Mouse (Mus musculus): ENCODE data around the gene Gm11034. TPM values are rescaled to one million over a fixed set of nuclear protein-coding genes. Genes with fewer than 3 reads are reported as not detected.
A peak's percentile ranks its signal among the peaks of the same experiment; 100 is the strongest.

Gm11034 gene
- not detected for total RNA-seq (2022)

GRCm38 (mm10) chr8:72213536-72213935 lies at the start of gene Gm11034:
TSS of gene Gm11034 (minus strand) at chr8:72213636.
- no peak for DNase-seq

DNA sequence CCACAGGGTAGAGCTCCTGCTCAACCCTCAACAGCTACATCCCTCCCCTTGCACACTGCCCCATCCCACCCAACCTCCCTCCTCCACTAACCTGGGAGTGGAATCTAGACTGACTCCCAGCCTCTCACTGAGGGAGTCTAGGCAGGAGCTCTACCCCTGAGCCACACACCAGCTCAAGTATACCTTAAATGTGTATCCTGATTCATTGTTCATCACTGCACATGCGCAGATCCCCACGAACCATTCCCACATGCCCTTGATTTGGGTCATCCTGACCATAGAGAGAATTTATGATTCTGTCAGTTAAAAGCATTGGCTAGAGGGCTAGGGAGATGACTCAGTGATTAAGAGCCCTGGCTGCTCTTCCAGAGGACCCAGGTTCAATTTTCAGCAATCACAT lies 49.3 kb upstream of the Gm11034 start:
- peak; percentile 83 for DNase-seq

GRCm38 (mm10) chr8:72261872-72262271 lies 48.4 kb upstream of the Gm11034 start:
- DNase-seq = no peak

DNA sequence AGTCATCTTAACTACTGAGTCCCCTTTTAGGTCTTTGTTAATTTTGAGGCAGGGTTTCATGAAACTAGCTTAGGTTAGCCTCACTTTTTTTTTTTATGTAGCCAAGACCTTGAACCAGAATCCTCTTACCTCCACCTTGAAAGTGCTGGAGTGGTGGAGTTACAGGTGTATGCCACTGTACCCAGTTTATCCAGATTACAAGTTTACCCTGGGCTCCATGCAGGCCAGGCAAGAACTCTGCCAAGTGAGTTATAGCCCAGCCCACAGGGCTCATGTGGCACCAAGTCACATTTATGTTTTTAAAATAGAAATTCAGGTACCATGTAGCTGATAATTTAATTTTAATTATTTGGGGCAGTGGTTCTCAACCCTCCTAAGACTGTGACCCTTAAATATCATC lies 48.0 kb upstream of the Gm11034 start:
- no peak for DNase-seq

DNA sequence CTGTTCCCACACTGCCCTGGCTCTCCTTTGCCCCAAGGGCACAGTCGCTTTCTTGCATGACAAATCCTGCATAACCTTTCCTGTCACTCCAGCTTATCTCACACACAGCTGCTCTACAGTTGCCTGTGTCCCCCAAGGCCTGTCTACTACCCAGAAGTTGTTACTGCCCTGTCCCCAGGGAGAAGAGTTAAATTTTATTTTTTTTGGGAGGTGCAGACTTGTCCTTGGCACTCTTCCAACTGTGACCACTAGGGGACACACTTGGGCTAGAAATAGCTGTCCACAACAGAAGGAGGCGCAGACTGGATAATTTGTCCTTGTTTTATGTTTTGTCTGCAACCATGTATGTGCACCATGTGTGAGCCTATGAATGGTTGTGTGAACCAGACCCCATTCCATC lies 47.6 kb upstream of the Gm11034 start:
- peak; percentile 67 for DNase-seq

GRCm38 (mm10) chr8:72260585-72260984 lies 47.1 kb upstream of the Gm11034 start:
- no peak for DNase-seq

DNA sequence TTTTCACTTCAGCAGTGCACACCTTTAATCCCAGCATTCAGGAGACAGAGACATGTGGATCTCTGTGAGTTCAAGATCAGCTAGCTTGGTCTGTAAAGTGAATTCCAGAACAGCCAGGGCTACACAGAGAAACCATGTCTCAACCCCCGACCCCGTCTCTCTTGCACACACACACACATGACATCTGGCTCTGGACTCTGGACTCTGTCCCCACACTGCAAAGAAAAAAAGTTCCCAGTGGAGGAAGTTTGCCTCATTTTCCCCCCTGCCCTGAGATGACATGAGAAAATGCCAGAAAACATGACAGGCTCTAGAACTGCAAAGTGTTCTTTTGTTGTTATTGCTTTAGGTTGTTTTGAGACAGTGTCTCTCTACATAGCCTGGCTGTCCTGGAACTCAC lies 46.4 kb upstream of the Gm11034 start:
- no peak for DNase-seq

GRCm38 (mm10) chr8:72257902-72258238 lies 44.4 kb upstream of the Gm11034 start:
- DNase-seq = no peak

DNA sequence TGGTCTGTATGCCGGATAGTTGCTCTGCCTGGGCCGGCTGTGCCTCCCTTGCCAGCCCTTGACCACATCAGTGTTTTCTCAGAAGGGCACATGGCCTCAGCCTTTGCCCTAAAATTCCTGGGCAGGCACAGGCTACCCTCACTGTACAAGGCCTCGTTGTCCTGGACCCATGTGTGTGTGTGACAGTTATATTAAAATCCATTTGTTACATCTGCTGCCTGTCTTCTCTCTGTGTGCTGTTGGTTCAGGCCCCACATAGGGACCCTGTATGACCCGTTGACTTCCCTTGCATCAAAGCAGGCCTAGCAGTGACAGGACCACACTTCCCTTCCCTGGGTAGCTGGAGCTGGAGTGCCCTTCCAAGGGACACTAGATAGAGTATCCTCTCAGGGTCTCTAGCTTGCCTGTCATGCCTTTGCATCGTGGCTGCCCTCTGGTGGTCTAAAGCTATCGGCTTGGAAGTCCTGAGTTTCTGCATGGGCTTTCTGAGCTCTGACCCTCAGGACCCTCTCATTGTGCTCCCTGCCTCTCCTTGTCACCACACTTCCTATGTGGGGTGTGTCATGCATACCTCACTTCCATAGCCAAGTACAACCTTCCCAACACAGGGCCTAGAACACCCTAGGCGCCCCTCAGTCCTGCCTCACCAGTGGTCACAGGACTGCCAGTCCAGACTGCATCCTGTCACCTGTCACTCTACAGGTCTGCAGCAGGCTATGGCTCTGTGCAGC lies 43.9 kb upstream of the Gm11034 start:
- no peak for DNase-seq

GRCm38 (mm10) chr8:72244610-72245009 lies 31.2 kb upstream of the Gm11034 start:
- DNase-seq = no peak

GRCm38 (mm10) chr8:72242226-72242625 lies 28.8 kb upstream of the Gm11034 start:
- no peak for DNase-seq

- no peak for DNase-seq
Observed at GRCm38 (mm10) chr8:72240951-72241350, 27.5 kb upstream of the Gm11034 start.

- DNase-seq = no peak
Observed at GRCm38 (mm10) chr8:72240403-72240763, 26.9 kb upstream of the Gm11034 start.

DNA sequence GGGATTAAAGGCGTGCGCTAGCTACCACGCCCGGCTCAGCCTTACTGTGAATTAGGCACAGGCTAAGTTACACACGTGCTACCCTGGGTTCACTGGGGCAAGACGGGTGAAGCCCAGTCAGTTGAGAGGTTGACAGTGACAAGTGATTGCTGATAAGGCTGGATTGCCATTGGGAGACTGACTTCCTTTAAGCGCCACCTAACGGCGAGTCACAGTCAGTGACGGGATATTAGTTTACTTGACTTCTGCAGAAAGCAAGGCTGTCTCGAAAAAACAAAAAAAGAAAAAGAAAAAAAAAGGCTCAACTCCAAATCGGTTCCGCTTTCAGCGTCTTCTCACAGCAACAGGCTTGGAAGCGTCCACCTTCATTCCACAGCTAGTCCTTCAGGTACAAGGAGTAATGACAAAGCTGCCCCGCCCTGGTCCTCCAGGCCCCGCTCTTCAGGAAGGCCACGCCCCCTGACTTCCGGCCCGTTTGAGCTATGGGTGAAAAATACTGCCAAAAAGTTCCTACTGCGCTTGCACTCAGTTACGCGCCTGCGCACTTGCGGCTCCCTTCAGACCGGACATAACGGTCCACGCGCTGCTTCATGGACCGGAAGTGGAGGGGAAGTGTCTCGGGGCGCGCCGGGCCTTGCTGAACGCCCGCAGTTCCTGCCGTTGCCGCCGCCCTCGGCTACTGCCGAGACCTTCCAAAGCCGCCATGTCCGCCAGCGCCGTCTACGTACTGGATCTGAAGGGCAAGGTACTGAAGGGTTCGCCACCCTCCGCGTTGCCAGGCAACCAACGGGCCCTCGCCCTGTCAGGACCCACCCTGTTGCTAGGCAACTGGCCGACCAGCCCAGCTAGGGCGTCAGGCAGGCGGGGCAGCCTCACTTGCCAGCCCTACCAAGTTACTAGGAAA lies 26.3 kb upstream of the Gm11034 start, which contains the start of gene Ap1m1:
TSS of gene Ap1m1 (plus strand) at position 520 of the 904 bp plus-strand sequence.
- peak; percentile 98 for DNase-seq

GRCm38 (mm10) chr8:72222656-72223055 lies 9.2 kb upstream of the Gm11034 start:
- DNase-seq = no peak

- DNase-seq = no peak
Observed at GRCm38 (mm10) chr8:72220758-72221157, 7.3 kb upstream of the Gm11034 start.

GRCm38 (mm10) chr8:72219541-72220363 lies 6.3 kb upstream of the Gm11034 start, which contains the start of gene Fam32a:
TSS of gene Fam32a (plus strand) at chr8:72219730.
- peak; percentile 87 for DNase-seq

- DNase-seq = no peak
Observed at GRCm38 (mm10) chr8:72218781-72219540, 5.5 kb upstream of the Gm11034 start.

DNA sequence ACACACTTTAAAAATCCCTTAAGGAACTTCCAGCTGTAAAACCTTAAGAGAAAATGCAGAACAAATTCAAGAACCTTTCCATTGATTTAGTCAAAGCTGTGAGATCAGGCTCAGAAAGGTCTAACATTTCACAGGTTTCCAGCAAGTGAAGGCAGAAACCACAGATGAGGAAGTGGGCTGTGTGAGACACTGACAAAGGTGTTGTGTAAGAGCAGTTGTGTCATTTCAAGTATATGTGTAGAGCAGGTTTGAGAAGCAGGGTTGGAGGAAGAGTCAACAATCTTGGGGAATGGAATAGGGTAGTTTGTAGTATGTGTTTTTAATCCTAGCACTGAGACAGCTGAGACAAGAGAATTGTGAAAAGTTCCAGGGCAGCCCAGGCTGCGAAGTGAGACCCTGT lies 2.4 kb upstream of the Gm11034 start:
- no peak for DNase-seq

DNA sequence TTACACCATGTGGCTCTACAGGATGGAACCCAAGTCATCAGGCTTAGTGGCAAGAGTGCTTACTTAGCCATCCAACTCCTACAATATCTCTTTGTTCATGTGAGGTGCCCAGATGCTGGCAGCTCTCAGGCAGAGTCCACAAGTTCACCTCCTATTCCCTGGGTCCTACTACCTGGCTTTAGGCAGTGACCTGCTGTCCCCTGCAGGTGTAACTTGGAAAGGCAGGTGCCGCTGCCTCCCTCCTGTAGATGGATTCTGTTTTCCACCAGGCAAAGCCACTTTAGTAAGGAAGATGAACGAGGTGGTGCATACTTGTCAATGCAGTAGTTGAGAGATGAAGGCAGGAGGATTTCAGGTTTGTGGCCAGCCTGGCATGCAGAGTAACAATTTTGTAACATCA lies 1.6 kb upstream of the Gm11034 start:
- DNase-seq = no peak

DNA sequence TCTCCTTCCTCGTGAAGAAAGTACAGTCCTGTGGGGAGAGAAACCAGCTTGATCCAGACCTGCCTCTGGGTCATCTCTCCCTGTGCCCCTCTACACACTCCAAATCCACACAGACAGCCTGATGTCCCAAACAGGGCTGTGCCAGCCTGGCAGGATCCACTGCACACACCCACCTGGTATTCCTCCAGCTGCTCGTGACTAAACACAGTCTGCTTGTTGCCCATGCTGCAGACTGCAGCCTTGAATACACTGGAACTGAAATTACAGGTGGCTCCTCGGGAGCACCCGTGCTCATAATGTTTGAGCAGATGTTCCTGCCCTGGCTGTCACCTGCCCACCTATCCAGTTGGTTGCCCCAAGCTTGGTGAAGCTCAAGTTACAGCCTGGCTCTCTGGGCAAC lies 685 bp downstream of the Gm11034 start, which contains the start of gene Cib3:
TSS of gene Cib3 (minus strand) at position 87 of the 400 bp plus-strand sequence.
- no peak for DNase-seq

DNA sequence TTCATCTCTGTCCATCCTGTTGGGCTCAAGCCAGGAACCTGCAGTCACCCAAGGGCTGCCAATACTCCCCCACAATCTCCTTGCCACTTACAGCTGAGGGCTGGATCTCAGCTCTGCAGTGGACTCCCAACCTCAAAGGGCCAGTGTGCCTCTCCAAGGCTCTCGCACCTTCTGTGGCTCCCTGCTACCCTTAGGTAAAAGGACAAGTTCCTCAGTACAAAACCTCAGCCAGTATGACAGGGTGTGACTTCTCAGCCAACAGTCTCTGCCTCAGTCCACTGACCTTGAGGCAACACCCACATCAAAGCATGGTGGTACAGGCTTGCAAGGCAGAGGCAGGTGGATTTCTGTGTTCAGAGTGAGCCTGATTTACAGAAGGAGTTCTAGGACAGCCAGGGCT lies 1.6 kb downstream of the Gm11034 start:
- DNase-seq = no peak

Measured in adrenal gland, adult 8-10 months (tissue).